Mouse (Mus musculus): Measurements from ENCODE around the gene Trim13. TPM values are rescaled to one million over a fixed set of nuclear protein-coding genes. Genes with fewer than 3 reads are reported as not detected.
"Not testable (repeated sequence)": the region's sequence is repeated elsewhere in the genome, so short reads cannot be mapped to it uniquely, and the experiment has no call there.

Trim13 gene
- polyA plus RNA-seq, 1 experiment from 2014 or later = 15.1 TPM

- Histone ChIP-seq H3K9me3 (no peaks in the 10 kb centered on the region), H3K4me1 (peaks cover 11% of the 10 kb centered on the region), H3K36me3 (replicated peaks) (no peaks in the 10 kb centered on the region; the same call in 1 of the 2 replicates), H3K27me3 (replicated peaks; ENCODE audit: low read depth, poor library complexity, severe bottlenecking) (no peaks in the 10 kb centered on the region), H3K27ac (replicated peaks) (no peak overlapping the region), H3K4me3 (no peak overlapping the region)
- DNase-seq (ENCODE audit: low spot score) = no peak
- WGBS = 91% methylated on average over 9 of the region's 9 CpGs
Observed at GRCm38 (mm10) chr14:61596719-61597426, 1.2 kb upstream of the Trim13 start.

GRCm38 (mm10) chr14:61599057-61599806 is 1.2 kb downstream of the Trim13 start:
- peak; percentile 94 for DNase-seq (ENCODE audit: low spot score)
- no peaks in the 10 kb centered on the region for H3K9me3 ChIP-seq
- peaks cover 11% of the 10 kb centered on the region for H3K4me1 ChIP-seq
- peak overlapping the region; percentile 88 for H3K27ac ChIP-seq (replicated peaks)
- 6% methylated on average over 44 of the region's 44 CpGs for WGBS
- H3K27me3 ChIP-seq (replicated peaks; ENCODE audit: low read depth, poor library complexity, severe bottlenecking) = no peaks in the 10 kb centered on the region
- H3K36me3 ChIP-seq (replicated peaks) = peaks cover 8% of the 10 kb centered on the region
- peak overlapping the region; percentile 78 for H3K4me3 ChIP-seq

GRCm38 (mm10) chr14:61601348-61601747 is 3.3 kb downstream of the Trim13 start:
- Histone ChIP-seq H3K9me3 (no peaks in the 10 kb centered on the region), H3K36me3 (replicated peaks) (peaks cover 29% of the 10 kb centered on the region), H3K27ac (replicated peaks) (no peak overlapping the region), H3K4me1 (peaks cover 11% of the 10 kb centered on the region), H3K27me3 (replicated peaks; ENCODE audit: low read depth, poor library complexity, severe bottlenecking) (no peaks in the 10 kb centered on the region), H3K4me3 (no peak overlapping the region)
- DNase-seq (ENCODE audit: low spot score) = no peak
- 92% methylated on average over 9 of the region's 9 CpGs for WGBS

DNA sequence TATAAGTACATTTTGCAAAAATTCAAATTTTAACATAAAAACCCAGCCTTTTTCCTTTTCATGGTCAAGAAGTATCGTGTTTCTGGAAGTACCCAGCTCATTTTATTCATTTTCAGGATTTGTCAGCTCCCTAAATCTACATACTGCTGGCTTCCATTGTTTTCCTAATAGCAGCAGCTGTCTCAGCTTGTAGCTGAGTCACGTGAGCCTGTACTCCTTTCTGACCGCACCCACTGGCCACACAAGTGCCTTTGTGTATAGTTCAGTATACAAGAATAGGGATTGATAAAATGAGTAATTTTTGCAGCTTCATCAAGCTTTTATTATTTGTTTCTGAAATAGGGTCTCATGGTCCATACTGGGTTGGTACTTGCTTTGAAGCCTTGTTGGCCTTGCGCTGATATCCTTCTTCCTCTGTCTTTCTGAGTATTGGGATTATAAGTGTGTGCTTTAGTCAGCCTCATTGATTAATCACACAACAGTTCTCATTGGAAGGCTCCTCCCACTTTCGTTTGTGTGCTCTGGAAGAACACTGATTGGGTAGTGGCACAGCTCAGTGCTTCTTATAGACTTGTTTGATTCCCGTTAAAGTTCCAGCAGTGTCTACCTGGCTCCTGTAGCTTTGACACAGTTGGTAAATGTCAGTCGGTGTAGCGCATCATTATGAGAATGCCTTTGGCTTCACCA is 5.2 kb downstream of the Trim13 start:
- no peak for DNase-seq (ENCODE audit: low spot score)
- WGBS = 83% methylated on average over 8 of the region's 8 CpGs
- H3K4me1 ChIP-seq = peaks cover 11% of the 10 kb centered on the region
- no peak overlapping the region for H3K27ac ChIP-seq (replicated peaks)
- no peak overlapping the region for H3K4me3 ChIP-seq
- no peaks in the 10 kb centered on the region for H3K9me3 ChIP-seq
- H3K27me3 ChIP-seq (replicated peaks; ENCODE audit: low read depth, poor library complexity, severe bottlenecking) = no peaks in the 10 kb centered on the region
- peaks cover 36% of the 10 kb centered on the region for H3K36me3 ChIP-seq (replicated peaks)

- no peaks in the 10 kb centered on the region for H3K9me3 ChIP-seq
Observed at GRCm38 (mm10) chr14:61604081-61604480, 6.0 kb downstream of the Trim13 start.

DNA sequence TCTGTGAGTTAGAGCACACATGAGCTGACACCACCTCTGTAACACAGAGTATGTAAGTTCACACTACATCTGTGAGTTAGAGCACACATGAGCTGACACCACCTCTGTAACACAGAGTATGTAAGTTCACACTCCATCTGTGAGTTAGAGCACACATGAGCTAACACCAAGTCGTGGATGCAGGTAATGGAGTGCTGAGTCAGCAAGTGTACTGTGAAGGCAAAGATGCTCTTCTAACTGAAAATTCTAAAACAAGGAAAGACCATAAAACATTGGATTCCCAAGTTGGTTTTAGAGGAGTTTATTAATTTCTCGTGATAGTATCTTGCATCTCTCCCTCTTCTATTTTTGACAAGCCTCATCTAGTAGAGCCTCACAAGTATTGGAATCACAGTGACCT is 8.0 kb downstream of the Trim13 start:
- not testable (repeated sequence) for H3K27me3 ChIP-seq (replicated peaks; ENCODE audit: low read depth, poor library complexity, severe bottlenecking); H3K9me3 ChIP-seq; DNase-seq (ENCODE audit: low spot score); H3K27ac ChIP-seq (replicated peaks); H3K4me1 ChIP-seq; H3K4me3 ChIP-seq
- H3K36me3 ChIP-seq (replicated peaks) = peaks cover 36% of the 10 kb centered on the region
- 90% methylated on average over 2 of the region's 2 CpGs for WGBS

More at GRCm38 (mm10) chr14:61604081-61604480, 6.0 kb downstream of the Trim13 start:
- 79% methylated on average over 3 of the region's 3 CpGs for WGBS
- Histone ChIP-seq H3K27me3 (replicated peaks; ENCODE audit: low read depth, poor library complexity, severe bottlenecking) (no peaks in the 10 kb centered on the region), H3K4me1 (peaks cover 11% of the 10 kb centered on the region), H3K36me3 (replicated peaks) (peaks cover 36% of the 10 kb centered on the region), H3K4me3 (no peak overlapping the region), H3K27ac (replicated peaks) (no peak overlapping the region)
- DNase-seq (ENCODE audit: low spot score) = no peak

DNA sequence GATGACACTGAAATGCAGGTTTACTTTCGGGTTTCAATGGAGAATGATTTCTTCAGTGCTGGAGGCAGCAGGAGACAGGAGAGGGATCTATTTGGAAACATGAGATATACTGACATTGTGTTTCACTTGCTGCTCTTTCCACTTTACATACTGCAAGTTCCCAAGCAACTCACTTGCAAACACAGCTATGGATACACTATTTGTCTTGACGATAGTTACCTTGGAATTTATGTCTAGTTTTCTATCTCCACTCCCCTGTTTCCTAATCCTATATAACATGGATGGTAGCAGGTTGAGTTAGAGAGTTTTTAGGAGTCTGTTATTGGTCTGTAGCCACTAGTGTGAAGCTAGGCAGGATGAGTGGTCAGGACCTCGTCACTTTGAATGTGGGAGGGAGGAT is 9.1 kb downstream of the Trim13 start, which contains the start of gene Kcnrg:
Gene Kcnrg, plus strand, starts transcription at position 301 of the 400 bp plus-strand sequence.
- no peaks in the 10 kb centered on the region for H3K4me1 ChIP-seq
- DNase-seq (ENCODE audit: low spot score) = no peak
- H3K27ac ChIP-seq (replicated peaks) = no peak within 1 kb of the TSS
- no peaks in the 10 kb centered on the region for H3K9me3 ChIP-seq
- H3K27me3 ChIP-seq (replicated peaks; ENCODE audit: low read depth, poor library complexity, severe bottlenecking) = no peaks in the 10 kb centered on the region
- no peak within 1 kb of the TSS for H3K4me3 ChIP-seq
- peaks cover 36% of the 10 kb centered on the region for H3K36me3 ChIP-seq (replicated peaks)
- WGBS = 85% methylated on average over 3 of the region's 3 CpGs

DNA sequence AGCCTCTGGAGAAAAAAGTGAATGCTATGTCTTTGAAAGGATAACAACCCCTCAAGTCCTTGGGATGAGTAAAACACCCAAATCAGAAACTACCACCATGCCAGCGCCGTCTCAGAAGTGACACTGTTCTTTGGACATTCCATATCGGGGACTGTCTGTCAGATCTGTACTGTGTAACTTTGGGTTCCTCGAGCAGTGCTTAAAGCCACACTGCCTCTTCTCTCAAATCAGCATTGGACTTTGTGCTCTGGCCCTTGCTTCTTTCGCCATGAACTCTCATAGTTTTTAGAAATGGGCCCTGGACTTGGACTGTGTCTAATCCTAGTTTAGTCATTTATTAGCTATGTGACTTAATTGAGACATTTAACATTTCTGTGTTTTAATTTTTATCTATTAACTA is 13.7 kb downstream of the Trim13 start:
- DNase-seq (ENCODE audit: low spot score) = no peak
- H3K27ac ChIP-seq (replicated peaks) = no peak overlapping the region
- 93% methylated on average over 5 of the region's 5 CpGs for WGBS

GRCm38 (mm10) chr14:61613319-61613718 is 15.3 kb downstream of the Trim13 start:
- Histone ChIP-seq H3K27ac (replicated peaks) (no peak overlapping the region), H3K27me3 (replicated peaks; ENCODE audit: low read depth, poor library complexity, severe bottlenecking) (no peaks in the 10 kb centered on the region), H3K4me1 (no peaks in the 10 kb centered on the region), H3K4me3 (no peak overlapping the region), H3K9me3 (no peaks in the 10 kb centered on the region), H3K36me3 (replicated peaks) (no peaks in the 10 kb centered on the region)
- no peak for DNase-seq (ENCODE audit: low spot score)
- WGBS = 89% methylated on average over 2 of the region's 2 CpGs

More for the DNA sequence above, 13.7 kb downstream of the Trim13 start:
- Histone ChIP-seq H3K27me3 (replicated peaks; ENCODE audit: low read depth, poor library complexity, severe bottlenecking) (no peaks in the 10 kb centered on the region), H3K4me3 (no peak overlapping the region), H3K36me3 (replicated peaks) (peaks cover 3% of the 10 kb centered on the region; the same call in 1 of the 2 replicates), H3K9me3 (no peaks in the 10 kb centered on the region), H3K4me1 (no peaks in the 10 kb centered on the region)

- H3K27ac ChIP-seq (replicated peaks) = no peak overlapping the region
- no peaks in the 10 kb centered on the region for H3K9me3 ChIP-seq
- H3K4me1 ChIP-seq = no peaks in the 10 kb centered on the region
- no peak for DNase-seq (ENCODE audit: low spot score)
- 96% methylated on average over 2 of the region's 2 CpGs for WGBS
- H3K27me3 ChIP-seq (replicated peaks; ENCODE audit: low read depth, poor library complexity, severe bottlenecking) = no peaks in the 10 kb centered on the region
- no peak overlapping the region for H3K4me3 ChIP-seq
- peaks cover 18% of the 10 kb centered on the region for H3K36me3 ChIP-seq (replicated peaks)
Observed at GRCm38 (mm10) chr14:61620371-61620770, 22.3 kb downstream of the Trim13 start.

GRCm38 (mm10) chr14:61635969-61636368 is 37.9 kb downstream of the Trim13 start:
- no peak for DNase-seq (ENCODE audit: low spot score)
- no peaks in the 10 kb centered on the region for H3K27me3 ChIP-seq (replicated peaks; ENCODE audit: low read depth, poor library complexity, severe bottlenecking)
- H3K4me3 ChIP-seq = no peak overlapping the region
- H3K4me1 ChIP-seq = no peaks in the 10 kb centered on the region
- H3K27ac ChIP-seq (replicated peaks) = no peak overlapping the region
- no peaks in the 10 kb centered on the region for H3K9me3 ChIP-seq
- H3K36me3 ChIP-seq (replicated peaks) = peaks cover 65% of the 10 kb centered on the region

- no peak overlapping the region for H3K4me3 ChIP-seq
- peaks cover 17% of the 10 kb centered on the region for H3K36me3 ChIP-seq (replicated peaks)
- no peak for DNase-seq (ENCODE audit: low spot score)
- WGBS = 89% methylated on average over 1 of the region's 1 CpGs
- 0 out of 2 replicates have a peak, but pooled peaks cover 3% of the 10 kb centered on the region for H3K4me1 ChIP-seq
- no peaks in the 10 kb centered on the region for H3K27me3 ChIP-seq (replicated peaks; ENCODE audit: low read depth, poor library complexity, severe bottlenecking)
- no peaks in the 10 kb centered on the region for H3K9me3 ChIP-seq
- no peak overlapping the region for H3K27ac ChIP-seq (replicated peaks)
Observed at GRCm38 (mm10) chr14:61642668-61643067, 44.6 kb downstream of the Trim13 start.
